Mouse (Mus musculus) cerebellum, postnatal 4 days (tissue): ENCODE results near the gene Hist1h4f.
"Not testable (repeated sequence)": the region's sequence is repeated elsewhere in the genome, so short reads cannot be mapped to it uniquely, and the experiment has no call there.

Experiments used
- DNase-seq, 2 experiments: peaks; one replicate each; pipeline ENCODE4 v3.0.0; 2022; ENCODE audit warnings: low spot score in 2 of 2, mixed read lengths in 1 of 2

The Hist1h4f gene

DNA sequence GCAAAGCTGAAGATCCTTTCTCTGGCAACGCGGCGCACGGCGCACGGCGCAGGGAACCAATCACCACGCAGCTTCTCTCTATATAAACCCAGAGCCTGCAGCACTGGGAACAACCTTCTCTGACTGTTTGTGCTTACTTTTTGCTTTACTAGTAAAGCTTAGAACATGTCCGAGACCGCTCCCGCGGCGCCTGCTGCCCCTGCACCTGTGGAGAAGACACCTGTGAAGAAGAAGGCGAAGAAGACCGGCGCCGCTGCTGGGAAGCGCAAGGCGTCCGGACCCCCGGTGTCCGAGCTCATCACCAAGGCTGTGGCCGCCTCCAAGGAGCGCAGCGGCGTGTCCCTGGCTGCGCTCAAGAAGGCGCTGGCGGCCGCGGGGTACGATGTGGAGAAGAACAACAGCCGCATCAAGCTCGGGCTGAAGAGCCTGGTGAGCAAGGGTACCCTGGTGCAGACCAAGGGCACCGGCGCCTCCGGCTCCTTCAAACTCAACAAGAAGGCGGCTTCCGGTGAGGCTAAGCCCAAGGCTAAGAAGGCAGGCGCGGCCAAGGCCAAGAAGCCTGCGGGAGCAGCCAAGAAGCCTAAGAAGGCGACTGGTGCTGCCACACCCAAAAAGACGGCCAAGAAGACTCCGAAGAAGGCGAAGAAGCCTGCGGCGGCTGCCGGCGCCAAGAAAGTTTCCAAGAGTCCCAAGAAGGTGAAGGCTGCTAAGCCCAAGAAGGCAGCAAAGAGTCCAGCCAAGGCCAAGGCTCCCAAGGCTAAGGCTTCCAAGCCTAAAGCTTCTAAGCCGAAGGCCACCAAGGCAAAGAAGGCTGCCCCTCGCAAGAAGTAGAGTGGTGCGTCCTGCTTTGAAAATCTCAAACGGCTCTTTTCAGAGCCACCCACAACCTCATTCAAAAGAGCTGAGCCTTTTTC lies 3.7 kb upstream of the Hist1h4f start:
- DNase-seq, result peak; percentile 35 to 69

- no peak for DNase-seq
These were observed 2.9 kb upstream of the Hist1h4f start for GRCm38 (mm10) chr13:23554393-23554792.

DNA sequence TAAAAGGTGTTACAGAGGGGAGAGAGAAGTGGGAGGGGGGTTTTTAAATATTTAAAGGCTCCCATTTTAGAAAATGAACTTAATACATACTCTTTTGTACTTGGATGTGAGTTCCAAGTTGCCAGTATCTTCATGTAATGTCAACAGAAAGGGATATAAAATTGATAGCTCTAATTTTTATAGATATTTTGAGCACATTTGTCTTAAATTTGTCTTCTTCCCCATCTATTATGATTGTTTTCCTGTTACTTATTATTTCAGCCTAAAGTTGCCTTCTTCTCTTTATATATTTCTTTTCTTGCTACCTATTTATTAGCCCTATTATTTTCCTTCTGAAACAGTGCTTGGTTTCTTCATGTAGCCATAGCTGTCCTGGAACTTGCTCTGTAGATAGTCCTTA lies 1.5 kb upstream of the Hist1h4f start, which contains the start of gene Hist1h1d:
Gene Hist1h1d, plus strand, starts transcription at position 301 of the 400 bp plus-strand sequence.
- DNase-seq, result no peak

DNA sequence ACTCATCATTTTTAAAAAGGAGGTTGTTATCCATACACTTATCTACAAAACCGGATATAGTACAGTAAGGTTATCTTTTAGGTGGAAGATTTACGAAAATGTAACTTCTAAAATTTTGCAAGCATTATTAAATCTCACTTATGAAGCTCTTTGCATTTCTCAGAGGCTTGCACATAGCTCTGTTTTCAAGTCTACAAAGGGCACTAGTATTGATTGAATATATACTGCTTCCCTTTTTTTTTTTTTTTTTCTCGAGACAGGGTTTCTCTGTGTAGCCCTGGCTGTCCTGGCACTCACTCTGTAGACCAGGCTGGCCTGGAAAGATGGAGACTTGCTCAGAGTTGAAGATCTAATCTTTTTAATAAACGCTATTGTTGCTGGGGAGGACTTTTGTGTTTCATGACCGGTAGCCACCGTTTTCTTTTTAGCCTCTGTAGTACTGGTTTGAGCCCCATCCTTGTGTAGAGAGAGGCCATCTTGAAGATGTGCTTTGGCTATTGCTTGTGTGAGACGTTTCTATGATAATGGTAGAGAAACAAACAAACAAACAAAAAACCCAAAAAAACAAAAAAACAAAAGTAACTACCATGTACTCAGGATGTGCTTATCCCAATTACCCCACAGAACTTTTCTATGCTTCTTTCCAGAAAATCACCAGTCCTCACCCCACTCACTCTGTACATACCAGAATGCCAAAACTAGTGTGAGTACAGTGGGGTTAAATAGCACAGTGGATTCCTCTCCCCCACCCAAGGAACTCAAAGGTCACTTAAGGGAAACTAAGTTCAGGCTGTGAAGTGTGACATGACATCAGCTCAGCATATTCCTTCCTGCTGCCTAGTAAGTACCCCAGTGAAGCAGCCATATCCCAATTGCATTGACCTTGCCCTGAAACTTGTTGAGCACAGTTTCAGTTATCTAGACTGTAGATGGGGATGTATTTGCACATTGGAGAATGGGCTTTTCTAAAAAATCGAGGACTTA lies 775 bp upstream of the Hist1h4f start:
- no peak for DNase-seq

DNA sequence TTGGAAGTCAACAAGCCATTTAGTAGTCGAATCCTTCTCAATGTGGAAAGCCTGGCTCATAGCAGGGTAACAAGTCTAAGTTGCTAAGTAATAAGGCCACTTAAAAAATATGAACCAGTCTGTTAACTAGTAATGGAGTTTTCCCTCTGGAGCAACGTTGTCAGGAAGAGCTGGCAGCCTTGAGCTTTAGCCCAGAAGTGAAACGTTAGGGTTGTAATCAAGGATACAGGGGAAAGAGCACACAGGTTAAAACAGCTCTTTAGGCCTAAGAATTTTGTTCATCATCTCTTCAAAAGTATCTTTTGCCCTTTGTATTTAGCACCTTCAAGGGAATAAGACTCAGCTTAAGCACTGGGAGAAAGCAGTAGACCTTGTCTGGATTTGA lies 695 bp downstream of the Hist1h4f start:
- no peak for DNase-seq

- DNase-seq, result no peak
These were observed 4.8 kb downstream of the Hist1h4f start for GRCm38 (mm10) chr13:23546694-23547093.

- not testable (repeated sequence) for DNase-seq
These were observed 6.7 kb downstream of the Hist1h4f start for GRCm38 (mm10) chr13:23544787-23545120.

DNA sequence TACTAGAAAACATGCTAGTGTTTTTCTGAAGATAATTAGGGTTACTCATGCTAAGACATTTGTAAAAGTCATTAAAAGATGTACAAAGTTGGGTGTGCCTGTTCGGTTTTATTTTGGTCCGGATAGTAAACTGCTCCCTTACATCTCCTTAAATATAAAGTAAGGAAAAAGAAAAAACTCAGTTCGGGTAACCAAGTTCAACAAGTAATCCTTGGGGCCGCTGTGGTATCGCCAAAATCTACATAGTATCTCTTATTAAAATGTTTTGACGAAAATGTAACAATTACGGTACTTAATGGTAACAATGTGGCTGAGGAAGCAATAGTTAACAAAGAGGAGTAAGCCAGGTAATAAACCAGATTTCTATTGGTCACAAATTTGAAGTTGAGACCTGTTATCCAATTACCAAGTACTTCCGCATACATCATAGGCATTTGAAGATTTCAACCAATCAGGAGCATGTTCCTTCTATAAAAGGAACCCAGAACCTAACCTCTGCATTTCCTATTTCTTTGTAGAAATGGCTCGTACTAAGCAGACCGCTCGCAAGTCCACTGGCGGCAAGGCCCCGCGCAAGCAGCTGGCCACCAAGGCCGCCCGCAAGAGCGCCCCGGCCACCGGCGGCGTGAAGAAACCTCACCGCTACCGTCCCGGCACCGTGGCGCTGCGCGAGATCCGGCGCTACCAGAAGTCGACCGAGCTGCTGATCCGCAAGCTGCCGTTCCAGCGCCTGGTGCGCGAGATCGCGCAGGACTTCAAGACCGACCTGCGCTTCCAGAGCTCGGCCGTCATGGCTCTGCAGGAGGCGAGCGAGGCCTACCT lies 7.3 kb downstream of the Hist1h4f start, which contains the start of gene Hist1h3f:
Gene Hist1h3f, plus strand, starts transcription at position 88 of the 822 bp plus-strand sequence.
- peak in 1 of 2 experiments; percentile 57 for DNase-seq

DNA sequence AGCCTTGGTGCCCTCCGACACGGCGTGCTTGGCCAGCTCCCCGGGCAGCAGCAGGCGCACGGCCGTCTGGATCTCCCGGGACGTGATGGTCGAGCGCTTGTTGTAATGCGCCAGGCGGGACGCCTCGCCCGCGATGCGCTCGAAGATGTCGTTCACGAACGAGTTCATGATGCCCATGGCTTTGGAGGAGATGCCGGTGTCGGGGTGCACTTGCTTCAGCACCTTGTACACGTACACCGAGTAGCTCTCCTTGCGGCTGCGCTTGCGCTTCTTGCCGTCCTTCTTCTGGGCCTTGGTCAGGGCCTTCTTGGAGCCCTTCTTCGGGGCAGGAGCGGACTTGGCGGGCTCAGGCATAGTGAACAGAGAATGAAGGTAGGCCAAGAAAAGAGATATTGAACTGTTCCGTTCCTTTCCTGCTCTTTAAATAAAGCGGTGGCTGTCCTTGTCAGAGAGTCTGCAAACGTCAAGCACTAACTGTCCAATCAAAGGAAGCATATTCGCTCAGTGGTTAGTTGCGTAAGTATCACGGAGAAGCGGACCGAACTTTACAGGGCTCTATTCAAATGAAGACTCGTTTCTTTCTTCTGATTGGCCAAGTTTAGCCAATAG lies 8.3 kb downstream of the Hist1h4f start, which contains the start of gene Hist1h2bh:
Gene Hist1h2bh, minus strand, starts transcription at position 394 of the 609 bp plus-strand sequence.
- DNase-seq, result not testable (repeated sequence)

GRCm38 (mm10) chr13:23542225-23542980 lies 9.0 kb downstream of the Hist1h4f start:
- DNase-seq, result not testable (repeated sequence)

DNA sequence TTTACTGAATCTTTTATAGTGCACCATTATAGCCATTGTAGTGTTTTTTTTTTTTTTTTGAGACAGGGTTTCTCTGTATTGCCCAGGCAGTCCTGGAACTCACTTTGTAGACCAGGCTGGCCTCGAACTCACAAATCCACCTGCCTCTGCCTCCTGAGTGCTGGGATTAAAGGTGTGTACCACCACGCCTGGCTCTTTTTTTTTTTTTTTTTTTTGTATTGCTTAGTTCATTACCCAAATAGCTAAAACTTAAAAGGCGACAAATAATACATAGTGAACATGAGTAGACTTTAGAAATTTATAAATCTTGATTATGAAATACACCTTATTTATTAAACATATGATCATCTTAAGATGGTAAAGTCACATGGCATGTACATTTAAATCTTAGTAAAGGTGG lies 10.0 kb downstream of the Hist1h4f start:
- DNase-seq, result no peak

DNA sequence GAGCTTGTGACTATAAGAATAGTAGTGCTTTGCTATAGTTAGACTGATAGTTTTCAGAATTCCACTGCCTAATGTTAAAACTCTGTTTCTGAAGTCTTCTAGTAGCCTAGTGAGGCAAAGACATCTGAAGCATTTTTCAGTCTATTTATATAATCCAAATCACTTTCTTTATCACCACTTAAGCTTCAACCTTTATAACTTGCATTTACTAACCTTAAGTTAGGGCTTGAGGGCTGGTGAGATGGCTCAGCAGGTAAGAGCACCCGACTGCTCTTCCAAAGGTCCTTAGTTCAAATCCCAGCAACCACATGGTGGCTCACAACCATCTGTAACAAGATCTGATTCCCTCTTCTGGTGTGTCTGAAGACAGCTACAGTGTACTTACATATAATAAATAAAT lies 11.6 kb downstream of the Hist1h4f start:
- DNase-seq, result not testable (repeated sequence)

- no peak for DNase-seq
These were observed 13.2 kb downstream of the Hist1h4f start for GRCm38 (mm10) chr13:23538249-23538648.

GRCm38 (mm10) chr13:23537006-23537710 lies 14.3 kb downstream of the Hist1h4f start:
- DNase-seq, result no peak

- DNase-seq, result no peak
These were observed 15.2 kb downstream of the Hist1h4f start for GRCm38 (mm10) chr13:23536076-23536822.

DNA sequence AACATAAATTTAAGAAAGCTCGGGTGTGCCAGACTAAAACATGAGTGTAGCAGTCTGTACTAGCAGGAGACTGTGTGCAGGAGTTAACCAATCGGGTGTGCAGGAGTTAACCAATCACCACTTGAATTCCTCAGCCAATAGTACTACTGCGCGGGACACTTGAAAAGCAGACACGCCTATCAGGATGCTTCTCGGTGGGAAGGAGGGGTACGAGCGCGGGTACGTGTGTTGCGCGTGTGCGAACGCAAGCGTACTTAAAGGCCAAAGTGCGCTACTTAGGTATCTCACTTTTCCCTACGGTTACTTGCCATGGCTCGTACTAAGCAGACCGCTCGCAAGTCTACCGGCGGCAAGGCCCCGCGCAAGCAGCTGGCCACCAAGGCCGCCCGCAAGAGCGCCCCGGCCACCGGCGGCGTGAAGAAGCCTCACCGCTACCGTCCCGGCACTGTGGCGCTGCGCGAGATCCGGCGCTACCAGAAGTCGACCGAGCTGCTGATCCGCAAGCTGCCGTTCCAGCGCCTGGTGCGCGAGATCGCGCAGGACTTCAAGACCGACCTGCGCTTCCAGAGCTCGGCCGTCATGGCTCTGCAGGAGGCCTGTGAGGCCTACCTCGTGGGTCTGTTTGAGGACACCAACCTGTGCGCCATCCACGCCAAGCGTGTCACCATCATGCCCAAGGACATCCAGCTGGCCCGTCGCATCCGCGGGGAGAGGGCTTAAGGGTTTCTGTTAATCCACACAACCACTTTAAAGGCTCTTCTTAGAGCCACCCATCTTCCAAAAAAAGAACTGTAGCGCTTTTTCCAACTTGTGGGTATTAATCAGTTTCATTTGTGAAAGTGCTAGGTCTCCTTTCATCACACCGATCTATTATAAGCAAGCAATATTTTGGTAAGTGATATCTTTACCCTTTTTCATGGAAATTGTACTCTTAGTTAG lies 16.0 kb downstream of the Hist1h4f start, which contains the start of gene Hist1h3g:
Gene Hist1h3g, plus strand, starts transcription at position 286 of the 939 bp plus-strand sequence.
- peak; percentile 72 to 84 for DNase-seq

DNA sequence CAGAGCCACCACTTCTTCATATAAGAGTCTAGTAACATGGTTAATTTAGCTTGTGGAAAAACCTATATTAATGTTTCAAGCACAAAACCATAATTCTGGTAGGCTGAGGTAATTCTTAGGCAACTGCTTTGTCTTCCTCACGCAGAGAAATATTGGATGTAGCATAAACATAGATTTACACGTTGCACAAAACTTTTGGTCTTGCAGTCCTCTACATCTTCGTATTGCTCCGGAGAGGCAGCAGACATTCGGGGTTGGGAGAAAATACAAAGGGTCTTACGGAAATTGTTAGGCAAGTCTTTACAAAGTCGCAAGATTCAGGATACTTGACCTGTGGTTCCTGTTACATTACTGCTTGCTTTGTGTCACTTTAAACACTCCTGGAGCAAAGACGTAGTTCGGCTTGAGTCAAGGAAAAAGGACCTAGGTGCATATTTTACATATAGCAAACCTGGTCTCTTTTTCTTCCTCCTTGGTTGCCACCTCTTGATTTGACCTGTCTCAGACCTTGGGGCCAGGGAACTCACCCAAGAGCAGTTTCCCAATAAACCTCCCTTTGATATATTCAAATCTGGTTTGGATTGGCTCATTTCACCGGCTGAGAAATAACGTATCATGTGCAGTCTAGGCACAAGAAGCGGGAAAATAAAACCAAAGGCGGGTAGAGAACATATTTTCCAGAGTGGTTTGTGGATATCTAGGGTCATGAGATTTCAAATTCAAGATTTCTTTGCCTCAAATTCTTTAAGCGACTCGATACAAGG lies 16.9 kb downstream of the Hist1h4f start:
- DNase-seq, result no peak
